Mouse (Mus musculus): ENCODE results near the gene Phc1. TPM values are rescaled to one million over a fixed set of nuclear protein-coding genes. Genes with fewer than 3 reads are reported as not detected.

Gene Phc1
- polyA plus RNA-seq, 1 experiment, result 23.0 TPM

DNA sequence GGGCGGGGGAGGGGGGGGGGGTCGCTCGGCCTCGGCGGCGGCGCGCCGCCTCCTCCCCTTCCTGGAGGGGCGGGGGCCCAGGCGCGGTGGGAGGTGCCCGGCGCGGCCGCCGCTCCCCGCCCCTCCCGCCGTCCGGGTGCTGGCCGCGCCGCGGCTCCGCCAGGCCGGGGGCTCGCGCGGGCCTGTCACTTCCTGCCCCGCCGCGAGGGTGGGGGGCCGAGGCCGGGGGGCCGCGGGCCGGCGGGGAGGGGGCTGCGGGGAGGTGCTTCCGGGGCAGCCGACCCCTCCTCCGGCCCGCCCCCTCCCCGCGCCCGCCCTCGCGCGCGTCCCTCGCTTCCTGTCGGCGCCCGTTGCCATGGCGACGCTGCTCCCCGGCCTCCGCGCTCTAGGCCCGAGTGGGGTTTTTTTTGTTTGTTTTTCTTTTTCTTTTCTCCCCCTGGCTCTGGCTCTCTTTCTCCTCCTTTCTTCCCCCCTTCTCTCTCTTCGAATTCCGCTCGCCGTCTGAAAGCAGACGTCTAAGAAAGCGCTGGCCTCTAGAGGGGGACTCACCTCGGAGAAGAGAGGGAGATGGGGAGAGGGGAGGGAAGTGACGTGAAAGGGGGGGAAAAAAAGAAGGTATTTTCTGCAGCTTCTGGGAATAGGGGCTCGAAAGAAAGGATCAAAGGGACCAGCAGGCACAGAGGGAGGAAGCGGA, 566 bp downstream of the Phc1 start:
- DNase-seq (ENCODE audit: low read depth in 1 of 2, low spot score in 2 of 2), result peak; percentile 66 to 84
- Histone ChIP-seq H3K4me1 (ENCODE audit: control insufficient read depth, insufficient read depth, insufficient read length) (peaks cover 6% of the 10 kb centered on the region; the same call in 1 of the 2 replicates), H3K4me3 (ENCODE audit: extremely low read depth, insufficient read depth, insufficient read length) (peak overlapping the region; percentile 78), H3K36me3 (ENCODE audit: control insufficient read depth, insufficient read depth, low read length) (peaks cover under 1% of the 10 kb centered on the region; the same call in 1 of the 2 replicates), H3K27me3 (ENCODE audit: control insufficient read depth, insufficient read depth, low read length) (no peaks in the 10 kb centered on the region), H3K27ac (ENCODE audit: insufficient read depth, low read length) (peak overlapping the region; percentile 69)
- TF ChIP-seq POLR2A (IDR thresholded peaks at IDR 0.05; ENCODE audit: low read depth, low read length), result no peak
- no peak for TF ChIP-seq CTCF (IDR thresholded peaks at IDR 0.05; ENCODE audit: extremely low read depth, insufficient read depth, insufficient read length, insufficient replicate concordance)
- 0% methylated on average over 32 of the region's 71 CpGs for WGBS

GRCm38 (mm10) chr6:122339047-122339647, 1.2 kb downstream of the Phc1 start:
- Histone ChIP-seq H3K27ac (ENCODE audit: insufficient read depth, low read length) (peak overlapping the region; percentile 62; the same call in 1 of the 2 replicates), H3K4me1 (ENCODE audit: control insufficient read depth, insufficient read depth, insufficient read length) (peaks cover 6% of the 10 kb centered on the region; the same call in 1 of the 2 replicates), H3K4me3 (ENCODE audit: extremely low read depth, insufficient read depth, insufficient read length) (peak overlapping the region; percentile 78), H3K36me3 (ENCODE audit: control insufficient read depth, insufficient read depth, low read length) (peaks cover 3% of the 10 kb centered on the region; the same call in 1 of the 2 replicates), H3K27me3 (ENCODE audit: control insufficient read depth, insufficient read depth, low read length) (no peaks in the 10 kb centered on the region)
- TF ChIP-seq CTCF (IDR thresholded peaks at IDR 0.05; ENCODE audit: extremely low read depth, insufficient read depth, insufficient read length, insufficient replicate concordance), result no peak
- no peak for TF ChIP-seq POLR2A (IDR thresholded peaks at IDR 0.05; ENCODE audit: low read depth, low read length)
- under 1% methylated on average over 32 of the region's 51 CpGs for WGBS
- DNase-seq (ENCODE audit: low read depth in 1 of 2, low spot score in 2 of 2), result peak; percentile 34 to 65

- Histone ChIP-seq H3K27ac (ENCODE audit: insufficient read depth, low read length) (no peak overlapping the region), H3K36me3 (ENCODE audit: control insufficient read depth, insufficient read depth, low read length) (peaks cover 13% of the 10 kb centered on the region), H3K4me3 (ENCODE audit: extremely low read depth, insufficient read depth, insufficient read length) (no peak overlapping the region), H3K27me3 (ENCODE audit: control insufficient read depth, insufficient read depth, low read length) (no peaks in the 10 kb centered on the region), H3K4me1 (ENCODE audit: control insufficient read depth, insufficient read depth, insufficient read length) (peaks cover 6% of the 10 kb centered on the region; the same call in 1 of the 2 replicates)
- DNase-seq (ENCODE audit: low read depth in 1 of 2, low spot score in 2 of 2), result no peak
- WGBS, result 82% methylated on average over 6 of the region's 6 CpGs
- TF ChIP-seq CTCF (IDR thresholded peaks at IDR 0.05; ENCODE audit: extremely low read depth, insufficient read depth, insufficient read length, insufficient replicate concordance), result no peak
- TF ChIP-seq POLR2A (IDR thresholded peaks at IDR 0.05; ENCODE audit: low read depth, low read length), result no peak
Observed at GRCm38 (mm10) chr6:122337546-122337945, 2.8 kb downstream of the Phc1 start.

GRCm38 (mm10) chr6:122334786-122335340, 5.5 kb downstream of the Phc1 start:
- Histone ChIP-seq H3K4me1 (ENCODE audit: control insufficient read depth, insufficient read depth, insufficient read length) (peaks cover 6% of the 10 kb centered on the region; the same call in 1 of the 2 replicates), H3K27ac (ENCODE audit: insufficient read depth, low read length) (no peak overlapping the region), H3K36me3 (ENCODE audit: control insufficient read depth, insufficient read depth, low read length) (peaks cover 16% of the 10 kb centered on the region), H3K27me3 (ENCODE audit: control insufficient read depth, insufficient read depth, low read length) (no peaks in the 10 kb centered on the region), H3K4me3 (ENCODE audit: extremely low read depth, insufficient read depth, insufficient read length) (no peak overlapping the region)
- WGBS, result 87% methylated on average over 7 of the region's 7 CpGs
- DNase-seq (ENCODE audit: low read depth in 1 of 2, low spot score in 2 of 2), result no peak
- TF ChIP-seq POLR2A (IDR thresholded peaks at IDR 0.05; ENCODE audit: low read depth, low read length), result no peak
- no peak for TF ChIP-seq CTCF (IDR thresholded peaks at IDR 0.05; ENCODE audit: extremely low read depth, insufficient read depth, insufficient read length, insufficient replicate concordance)

- no peak for DNase-seq (ENCODE audit: low read depth in 1 of 2, low spot score in 2 of 2)
- Histone ChIP-seq H3K4me3 (ENCODE audit: extremely low read depth, insufficient read depth, insufficient read length) (no peak overlapping the region), H3K27ac (ENCODE audit: insufficient read depth, low read length) (no peak overlapping the region), H3K36me3 (ENCODE audit: control insufficient read depth, insufficient read depth, low read length) (peaks cover 16% of the 10 kb centered on the region), H3K27me3 (ENCODE audit: control insufficient read depth, insufficient read depth, low read length) (no peaks in the 10 kb centered on the region), H3K4me1 (ENCODE audit: control insufficient read depth, insufficient read depth, insufficient read length) (no peaks in the 10 kb centered on the region)
- 81% methylated on average over 13 of the region's 13 CpGs for WGBS
- TF ChIP-seq POLR2A (IDR thresholded peaks at IDR 0.05; ENCODE audit: low read depth, low read length), result no peak
- no peak for TF ChIP-seq CTCF (IDR thresholded peaks at IDR 0.05; ENCODE audit: extremely low read depth, insufficient read depth, insufficient read length, insufficient replicate concordance)
Observed at GRCm38 (mm10) chr6:122333081-122333612, 7.2 kb downstream of the Phc1 start.

DNA sequence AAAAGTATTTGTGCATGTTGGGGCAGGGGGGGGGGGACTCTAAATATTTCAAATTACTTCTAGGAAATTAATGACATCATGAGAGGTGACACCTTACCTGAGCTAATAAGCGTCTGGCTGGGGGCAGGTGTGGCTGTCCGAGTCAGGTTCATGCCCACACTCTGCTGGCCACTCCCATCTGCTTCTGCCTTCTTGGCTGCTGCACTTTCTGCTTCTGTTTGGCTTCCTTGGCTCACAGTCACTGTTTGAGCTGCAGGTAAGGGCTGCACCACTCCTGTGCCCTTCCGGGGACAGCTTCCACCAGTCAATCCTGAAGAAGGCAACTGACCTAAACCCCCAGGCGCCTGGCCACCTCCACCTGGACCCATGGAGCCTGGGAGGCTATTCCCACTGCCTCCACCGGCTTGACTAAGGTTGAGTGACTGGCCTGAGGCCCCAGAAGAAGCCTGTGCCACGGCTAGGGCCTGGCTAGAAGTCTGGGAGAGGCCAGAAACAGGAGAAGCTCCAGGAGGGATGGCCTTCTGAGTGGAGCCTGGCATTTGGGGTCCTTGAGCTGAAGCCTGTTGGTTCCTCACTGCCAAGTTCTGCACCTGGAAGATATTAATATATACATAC, 14.9 kb downstream of the Phc1 start:
- DNase-seq (ENCODE audit: low read depth in 1 of 2, low spot score in 2 of 2), result no peak
- no peak overlapping the region for H3K27ac ChIP-seq (ENCODE audit: insufficient read depth, low read length)
- no peak overlapping the region for H3K4me3 ChIP-seq (ENCODE audit: extremely low read depth, insufficient read depth, insufficient read length)
- WGBS, result 93% methylated on average over 6 of the region's 6 CpGs
- no peaks in the 10 kb centered on the region for H3K4me1 ChIP-seq (ENCODE audit: control insufficient read depth, insufficient read depth, insufficient read length)
- peaks cover 22% of the 10 kb centered on the region for H3K36me3 ChIP-seq (ENCODE audit: control insufficient read depth, insufficient read depth, low read length)
- H3K27me3 ChIP-seq (ENCODE audit: control insufficient read depth, insufficient read depth, low read length), result no peaks in the 10 kb centered on the region
- TF ChIP-seq CTCF (IDR thresholded peaks at IDR 0.05; ENCODE audit: extremely low read depth, insufficient read depth, insufficient read length, insufficient replicate concordance) (no peak), POLR2A (IDR thresholded peaks at IDR 0.05; ENCODE audit: low read depth, low read length) (no peak)
